Mouse (Mus musculus) left cerebral cortex, postnatal 10 days (tissue): ENCODE data around the gene Sv2a. TPM values are rescaled to one million over a fixed set of nuclear protein-coding genes. Genes with fewer than 3 reads are reported as not detected.
"Not testable (repeated sequence)": the region's sequence is repeated elsewhere in the genome, so short reads cannot be mapped to it uniquely, and the experiment has no call there.

Source experiments
- DNase-seq, 2 experiments: peaks; one replicate each; pipeline ENCODE4 v3.0.0; 2021 to 2022; ENCODE audit warnings: low spot score in 2 of 2, mixed read lengths in 1 of 2; ENCODE audit errors: extremely low spot score in 1 of 2
- intact Hi-C: fragments of 180-260 bp; cut with DNase I; formaldehyde crosslinking; loops from one replicate; pipeline ENCODE4 v1.15.1; 2025
- microRNA-seq: library from miRNA; unstranded; fragments of <30 nt; microRNA quantifications from one replicate; pipeline ENCODE4 v1.2.0, GENCODE M21; 2022
- total RNA-seq, 2 experiments: library from RNA; stranded (reverse); gene quantifications; 2 replicates each; pipeline ENCODE4 v1.2.3; 2021

Gene Sv2a
- total RNA-seq, 2 experiments from 2014 or later = 404 to 435 TPM

- DNase-seq = no peak
- intact Hi-C loops = no loop called here
Measured at GRCm38 (mm10) chr3:96237335-96237903, 56.5 kb downstream of the Sv2a start.

- DNase-seq = no peak
- intact Hi-C loops = no loop called here
Measured at GRCm38 (mm10) chr3:96237904-96238511, 57.1 kb downstream of the Sv2a start.

- intact Hi-C loops, DNase-seq: not testable (repeated sequence)
Measured at GRCm38 (mm10) chr3:96238954-96239793, 58.2 kb downstream of the Sv2a start, which contains the start of gene Hist2h3c2. Hist2h3c2 (minus strand) TSS chr3:96239127.

- intact Hi-C loops = not testable (repeated sequence)
- DNase-seq = peak; percentile 96
Measured at GRCm38 (mm10) chr3:96239949-96240798, 59.2 kb downstream of the Sv2a start, which contains the start of gene Hist2h2aa2. Hist2h2aa2 (minus strand) TSS chr3:96240276.

GRCm38 (mm10) chr3:96240799-96241197 is 59.8 kb downstream of the Sv2a start:
- intact Hi-C loops = no loop called here

GRCm38 (mm10) chr3:96243921-96244572 is 63.1 kb downstream of the Sv2a start:
- intact Hi-C loops = no loop called here
- DNase-seq = no peak

More at GRCm38 (mm10) chr3:96240799-96241197, 59.8 kb downstream of the Sv2a start:
- DNase-seq = no peak

Small RNAs within 50 kb of the gene (microRNA-seq; reads per million reads assigned to microRNA genes)
- gene Gm44492 = not detected
- not detected for gene Gm47311

Other genes starting within 250 kb of the Sv2a start
- gene Plekho1, start 185.2 kb upstream of the Sv2a start, total RNA-seq = 10 to 100 TPM; 56.2 to 56.3 TPM
- gene Vps45, start 122.7 kb upstream of the Sv2a start, total RNA-seq = 10 to 100 TPM; 41.2 to 46.4 TPM
- gene Otud7b, start 76.6 kb upstream of the Sv2a start, total RNA-seq = 10 to 100 TPM; 13.4 to 17.6 TPM
- 1 to 10 TPM; 5.3 to 6.7 TPM for gene Mtmr11, start 19.1 kb upstream of the Sv2a start, total RNA-seq
- 10 to 100 TPM; 45.5 to 47.2 TPM for gene Sf3b4, start 8.8 kb upstream of the Sv2a start, total RNA-seq
- 10 to 100 TPM; 19.3 to 22.2 TPM for gene Bola1, start 38.6 kb downstream of the Sv2a start, total RNA-seq
- gene Hist2h2ab, start 38.7 kb downstream of the Sv2a start, total RNA-seq = 10 to 100 TPM; 13.8 to 16.7 TPM
- 10 to 100 TPM; 34.2 to 37.9 TPM for gene Hist2h2ac, start 39.7 kb downstream of the Sv2a start, total RNA-seq
- 1 to 10 TPM; 2.9 to 3.0 TPM for gene Hist2h2be, start 40.0 kb downstream of the Sv2a start, total RNA-seq
- 10 to 100 TPM; 10.2 to 10.9 TPM for gene Hist2h3c2, start 58.0 kb downstream of the Sv2a start, total RNA-seq
- gene Hist2h2aa2, start 59.1 kb downstream of the Sv2a start, total RNA-seq = 100 to 1,000 TPM; 281 to 297 TPM
- gene Hist2h2aa1, start 64.3 kb downstream of the Sv2a start, total RNA-seq = 1 to 10 TPM; 2.8 to 6.5 TPM
- not detected for gene Hist2h3c1, start 65.5 kb downstream of the Sv2a start, total RNA-seq
- 10 to 100 TPM; 34.4 to 37.7 TPM for gene Hist2h4, start 82.2 kb downstream of the Sv2a start, total RNA-seq
- gene Hist2h3b, start 87.5 kb downstream of the Sv2a start, total RNA-seq = 100 to 1,000 TPM; 116 to 121 TPM
- gene Hist2h2bb, start 88.6 kb downstream of the Sv2a start, total RNA-seq = 100 to 1,000 TPM; 161 to 194 TPM
- gene Fcgr1, start 112.8 kb downstream of the Sv2a start, total RNA-seq = 1 to 10 TPM; 1.9 to 3.4 TPM